Mouse (Mus musculus): ENCODE results near the gene Lgals3.

DNA sequence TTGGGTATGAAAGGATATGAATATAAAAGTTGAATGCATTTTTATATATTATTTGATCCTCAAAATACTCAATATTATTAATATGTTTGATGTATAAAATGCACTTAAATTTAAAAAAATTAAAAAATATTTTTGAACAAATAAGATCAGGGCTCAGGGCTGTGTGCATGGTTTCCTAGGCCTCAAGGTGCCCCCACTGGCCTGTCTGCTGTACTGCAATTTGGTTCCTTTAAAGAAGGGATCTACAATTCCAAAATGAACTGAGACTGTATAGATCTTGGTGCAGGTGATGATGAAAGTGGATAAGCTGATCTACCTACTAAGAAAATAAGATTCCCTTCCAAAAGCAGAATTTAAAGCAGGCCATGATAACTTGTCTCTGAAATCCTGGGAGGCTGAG, 65.4 kb downstream of the Lgals3 start:
- no peak for TF ChIP-seq POLR2A (IDR thresholded peaks at IDR 0.05; ENCODE audit: extremely low read depth, insufficient read depth, low read length)
- peak; percentile 22 for TF ChIP-seq CTCF (IDR thresholded peaks at IDR 0.05; ENCODE audit: extremely low read depth, insufficient read depth, low read length)

All from cortical plate, adult 2 months (tissue).